Mouse (Mus musculus) lung, postnatal 36 days (tissue): ENCODE measurements around the gene Rnase2b.

Source experiments
- DNase-seq: peaks from one replicate; pipeline ENCODE4 v3.0.0; 2022; ENCODE audit warnings: mixed read lengths

Gene Rnase2b

DNA sequence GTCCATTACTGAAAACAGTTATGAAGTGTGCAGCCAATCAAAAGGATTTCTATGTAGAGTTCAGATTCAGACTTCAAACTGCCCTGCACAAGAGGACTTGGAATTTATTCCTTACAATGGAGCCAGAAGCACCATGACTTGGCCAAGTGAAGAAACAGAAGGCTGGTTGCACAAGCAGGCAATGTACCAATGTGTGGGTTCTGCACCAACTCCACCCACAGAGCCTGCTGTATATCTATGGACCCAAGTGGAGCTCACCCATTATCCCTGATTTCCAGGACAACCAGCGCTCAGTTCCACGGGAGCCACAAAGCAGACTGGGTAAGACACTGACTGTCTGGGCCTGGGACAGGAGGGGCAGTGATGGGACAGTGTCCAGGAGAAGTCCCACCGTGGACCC is at the start of gene Rnase2b:
Gene Rnase2b (plus strand): TSS at position 285 of the 400 bp plus-strand sequence.
- peak; percentile 67 for DNase-seq

GRCm38 (mm10) chr14:51113476-51113875 is 48.6 kb upstream of the Rnase2b start:
- no peak for DNase-seq

DNA sequence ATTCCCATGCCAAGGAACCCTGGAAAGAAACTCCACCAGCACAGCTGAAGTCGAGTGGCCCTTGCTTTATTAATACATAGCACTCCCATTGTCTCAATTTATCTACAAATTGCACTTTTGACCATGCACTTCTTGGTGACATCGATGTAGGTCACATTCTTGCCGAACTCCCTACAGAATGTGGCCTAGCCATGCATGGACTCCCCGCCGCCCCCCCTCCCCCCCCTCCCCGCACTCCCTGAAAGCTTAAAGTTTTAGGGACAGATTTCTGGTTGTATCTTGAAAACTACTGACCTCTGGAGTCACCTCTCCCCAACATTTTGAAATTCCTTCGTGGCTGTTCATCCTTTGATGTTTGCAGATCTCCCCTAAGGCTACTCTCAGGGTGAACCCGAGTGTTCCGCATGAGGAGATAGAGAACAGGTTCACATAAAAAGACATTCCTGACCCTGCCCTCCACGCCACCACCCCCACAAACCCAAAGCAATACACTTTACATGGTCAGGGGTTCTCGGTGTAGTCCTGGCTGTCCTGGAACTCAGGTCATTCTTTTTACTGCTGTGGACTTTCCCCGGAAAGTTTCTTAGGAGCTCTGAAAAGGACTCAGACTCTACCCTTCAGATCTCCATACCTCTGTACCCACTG is 48.0 kb upstream of the Rnase2b start, which contains the start of gene Eddm3b:
Gene Eddm3b (plus strand): TSS at position 511 of the 645 bp plus-strand sequence.
- DNase-seq: no peak

- no peak for DNase-seq
Observed at GRCm38 (mm10) chr14:51125684-51126083, 36.4 kb upstream of the Rnase2b start.

DNA sequence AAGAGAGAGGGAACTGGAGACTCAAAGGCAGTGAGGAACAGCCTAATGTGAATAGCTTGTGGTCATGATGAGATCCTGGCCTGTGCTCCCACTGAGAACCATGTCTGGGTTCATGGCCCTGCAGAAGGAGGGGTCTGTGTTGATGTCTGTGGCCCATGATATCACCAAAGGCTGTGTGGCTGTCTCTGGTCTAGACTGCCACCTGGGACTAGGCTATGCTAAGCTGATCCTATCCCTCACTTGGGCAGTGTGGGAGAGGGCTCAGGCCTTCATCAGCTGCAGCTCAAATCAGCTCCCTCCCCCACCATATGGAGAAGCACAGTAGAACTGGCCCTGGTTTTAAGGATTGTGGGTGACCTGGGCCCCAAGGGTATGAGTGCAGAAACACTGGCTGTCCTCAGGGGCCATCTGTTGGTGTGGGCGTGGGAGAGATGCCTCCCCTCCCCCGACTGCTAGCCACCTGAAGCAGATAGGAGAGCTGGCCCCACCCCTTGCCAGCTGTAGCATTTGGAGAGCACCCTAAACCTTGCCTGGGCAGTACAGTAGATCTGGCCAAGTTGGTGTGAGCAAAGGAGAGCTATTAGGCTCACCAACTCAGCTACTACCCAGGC is 34.3 kb upstream of the Rnase2b start:
- DNase-seq: no peak

GRCm38 (mm10) chr14:51128775-51129623 is 33.1 kb upstream of the Rnase2b start:
- DNase-seq: peak; percentile 43

GRCm38 (mm10) chr14:51129624-51129975 is 32.5 kb upstream of the Rnase2b start:
- no peak for DNase-seq

- DNase-seq: no peak
Observed at GRCm38 (mm10) chr14:51130315-51130940, 31.6 kb upstream of the Rnase2b start.

- no peak for DNase-seq
Observed at GRCm38 (mm10) chr14:51131086-51131815, 30.8 kb upstream of the Rnase2b start.

DNA sequence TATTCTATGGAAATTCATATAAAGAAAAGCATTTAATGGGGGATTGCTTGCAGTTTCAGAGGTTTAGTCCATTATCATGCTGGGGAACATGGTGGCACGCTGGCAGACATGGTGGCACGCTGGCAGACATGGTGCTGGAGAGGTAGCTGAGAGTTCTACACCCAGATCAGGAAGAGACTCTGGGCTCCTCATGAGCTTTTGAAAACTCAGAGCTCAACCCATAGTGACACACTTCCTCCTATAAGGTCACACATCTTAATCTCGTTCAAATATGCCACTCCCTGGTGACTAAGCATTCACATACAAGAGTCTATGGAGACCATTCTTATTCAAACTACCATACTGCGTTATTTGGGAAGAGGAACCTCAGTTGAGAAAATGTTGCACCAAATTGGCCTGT is 29.7 kb upstream of the Rnase2b start:
- DNase-seq: no peak

- peak; percentile 28 for DNase-seq
Observed at GRCm38 (mm10) chr14:51140342-51140741, 21.7 kb upstream of the Rnase2b start.

DNA sequence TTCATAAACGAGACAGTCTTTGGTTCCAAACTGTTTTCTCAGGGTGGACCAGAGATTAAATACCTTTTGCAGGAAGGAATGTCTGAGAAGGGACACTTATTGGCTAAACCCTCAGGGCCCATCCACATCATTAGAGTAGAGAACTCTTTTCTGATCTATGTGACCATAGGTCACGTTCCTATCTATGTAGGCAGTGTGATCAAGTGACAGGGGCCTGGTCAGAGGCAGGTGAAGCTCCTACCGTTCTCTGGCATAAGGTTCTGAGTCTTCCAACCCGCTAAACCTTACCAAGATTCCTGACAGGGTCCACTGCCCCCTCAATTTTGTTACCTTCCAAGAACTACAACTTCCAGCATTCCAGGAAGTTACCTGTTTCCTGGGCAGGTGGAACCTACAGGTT is 19.9 kb upstream of the Rnase2b start:
- no peak for DNase-seq

- no peak for DNase-seq
Observed at GRCm38 (mm10) chr14:51142568-51142967, 19.5 kb upstream of the Rnase2b start.

- no peak for DNase-seq
Observed at GRCm38 (mm10) chr14:51143287-51143686, 18.8 kb upstream of the Rnase2b start.

- no peak for DNase-seq
Observed at GRCm38 (mm10) chr14:51143937-51144336, 18.1 kb upstream of the Rnase2b start.

DNA sequence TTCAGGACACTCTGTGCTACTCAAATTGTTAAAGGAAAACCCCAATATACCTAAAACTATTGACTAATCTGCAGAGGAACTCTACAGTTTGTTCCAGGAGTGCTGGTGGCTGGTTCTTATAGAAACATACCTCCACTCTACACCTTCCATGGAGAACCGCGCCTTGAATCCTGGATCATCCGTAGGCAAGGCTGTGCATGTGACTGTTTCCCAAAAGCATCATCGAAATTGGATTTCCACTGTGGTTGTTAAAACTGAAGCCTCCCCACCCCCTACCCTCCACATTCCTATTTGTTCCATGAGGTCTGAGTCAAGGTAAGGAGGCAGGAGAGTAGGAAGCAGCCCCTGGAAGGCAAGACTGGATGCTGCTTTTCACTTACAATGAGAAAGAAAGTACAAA is 17.6 kb upstream of the Rnase2b start:
- DNase-seq: no peak

DNA sequence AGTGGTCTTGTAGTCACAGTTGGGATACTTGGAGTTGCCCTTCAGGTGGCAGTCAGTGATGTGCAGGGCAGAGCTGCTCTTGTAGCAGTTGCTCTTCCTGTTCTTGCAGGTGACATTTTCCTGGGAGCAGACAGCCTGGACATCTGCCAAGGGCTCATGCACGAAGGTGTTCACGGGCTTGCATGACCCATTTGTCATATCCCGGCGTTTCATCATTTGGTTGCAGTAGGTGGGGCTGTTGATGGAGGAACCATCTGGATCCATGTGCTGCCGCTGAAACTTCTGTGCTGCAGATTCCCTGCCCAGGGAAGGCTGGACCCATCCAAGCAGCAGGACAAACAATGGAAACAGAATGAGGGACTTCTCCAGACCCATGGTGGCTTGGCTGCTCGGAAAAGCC is 16.5 kb upstream of the Rnase2b start:
- no peak for DNase-seq

DNA sequence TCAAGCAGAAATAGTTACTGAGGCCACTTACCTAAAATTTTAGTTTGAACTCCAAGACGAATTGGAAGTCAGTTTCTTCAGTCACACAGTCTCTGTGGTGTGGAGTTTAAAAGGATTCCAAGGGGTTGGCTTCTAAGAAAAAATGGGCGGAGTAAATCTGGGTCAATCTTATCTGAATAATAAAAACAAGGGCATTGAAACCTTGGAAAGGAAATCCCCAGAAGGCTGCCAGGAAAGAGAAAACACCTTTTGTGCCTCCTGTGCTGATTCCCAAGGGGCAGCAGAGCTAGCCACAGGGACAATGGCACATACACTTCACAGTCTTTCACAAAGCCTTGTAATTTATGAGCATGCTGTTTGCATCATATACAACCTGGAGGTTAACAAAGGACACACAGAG is 15.4 kb upstream of the Rnase2b start, which contains the start of gene Rnase1:
Gene Rnase1 (minus strand): TSS at position 101 of the 400 bp plus-strand sequence.
- no peak for DNase-seq

DNA sequence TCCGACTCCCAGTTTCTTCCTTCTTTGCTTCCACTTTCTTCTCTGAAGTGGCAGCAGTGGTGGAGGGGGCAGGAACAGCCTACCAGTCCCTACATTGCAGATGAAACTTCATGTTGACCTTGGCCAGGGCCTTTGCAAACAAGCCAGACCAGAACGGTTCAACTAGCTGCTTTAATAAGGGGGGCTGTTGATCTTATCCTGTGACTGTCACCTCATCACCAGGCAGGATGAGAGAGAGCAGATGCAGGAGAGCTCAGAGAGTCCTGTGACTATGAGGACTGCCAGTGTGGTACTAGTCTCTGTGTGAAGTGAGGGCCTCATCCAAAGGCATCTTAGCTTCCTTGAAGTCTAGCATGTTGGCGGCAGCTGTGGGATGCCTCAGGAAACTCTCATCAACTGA is 14.1 kb upstream of the Rnase2b start:
- no peak for DNase-seq

- no peak for DNase-seq
Observed at GRCm38 (mm10) chr14:51149164-51149563, 12.9 kb upstream of the Rnase2b start.

DNA sequence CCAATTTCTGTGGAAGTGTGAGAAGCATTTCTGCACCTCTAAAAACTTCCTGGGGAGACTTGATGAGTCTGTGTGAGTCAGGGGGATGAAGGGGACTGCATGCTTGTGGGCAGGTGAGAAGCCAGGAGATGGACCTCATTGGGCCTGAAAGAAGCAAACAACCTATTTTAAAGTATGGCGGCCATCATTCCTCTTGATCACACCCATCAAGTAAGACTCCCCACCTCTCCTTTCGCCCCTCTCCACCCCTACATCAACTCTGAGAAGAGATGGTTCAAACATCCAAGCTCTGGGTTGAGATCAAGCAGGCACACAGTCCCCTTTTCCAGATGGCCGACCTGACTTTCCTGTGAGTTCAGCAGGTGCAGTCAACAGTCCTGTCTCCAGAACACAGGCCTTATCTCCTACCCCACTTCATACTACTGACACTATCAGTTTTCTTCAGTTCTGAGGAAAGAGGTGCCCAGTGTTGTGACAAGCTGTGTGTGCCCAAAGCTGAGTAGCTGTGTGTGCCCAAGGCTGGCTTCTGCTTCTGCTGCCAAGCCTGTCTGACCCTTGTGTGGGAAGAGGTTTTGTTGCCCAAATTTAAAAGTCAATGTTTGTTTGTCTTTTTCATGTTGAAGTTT is 11.7 kb upstream of the Rnase2b start:
- DNase-seq: no peak

- no peak for DNase-seq
Observed at GRCm38 (mm10) chr14:51152249-51152870, 9.7 kb upstream of the Rnase2b start.
